Mouse (Mus musculus): ENCODE data around the gene Prelp. TPM values are rescaled to one million over a fixed set of nuclear protein-coding genes. Genes with fewer than 3 reads are reported as not detected.

Prelp gene
- total and polyA plus RNA-seq, 3 experiments = 29.0 to 52.1 (median 34.4) TPM

DNA sequence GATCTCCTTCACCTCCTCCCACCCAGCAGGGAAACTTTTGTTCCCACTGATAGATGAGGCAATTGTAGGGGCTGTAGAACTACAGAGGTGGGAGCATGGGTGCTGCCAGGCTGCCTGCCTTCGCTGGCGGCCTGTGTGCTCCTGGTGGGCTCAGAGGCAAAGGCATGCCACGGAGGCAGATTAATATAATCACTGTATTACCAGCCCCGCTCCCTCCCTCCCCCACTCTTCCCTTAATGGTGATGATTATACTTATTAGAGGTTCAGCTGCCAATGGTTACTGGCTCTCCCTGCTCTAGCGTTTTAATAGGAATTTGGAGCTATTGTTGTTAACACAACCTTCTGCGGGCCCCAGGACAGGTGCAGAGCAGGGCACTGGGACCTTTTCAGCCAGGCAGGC, 39.4 kb downstream of the Prelp start:
- TF ChIP-seq EP300 (IDR thresholded peaks at IDR 0.05; ENCODE audit: insufficient read depth, low read depth, low read length) (no peak), POLR2A (IDR thresholded peaks at IDR 0.05; ENCODE audit: insufficient read depth, low read depth, low read length) (no peak), CTCF (IDR thresholded peaks at IDR 0.05) (no peak)
- peaks cover 5% of the 10 kb centered on the region for H3K4me1 ChIP-seq (ENCODE audit: control insufficient read depth, insufficient read depth, low read length)
- H3K9ac ChIP-seq (ENCODE audit: low read depth, low read length) = no peak overlapping the region
- DNase-seq = no peak
- H3K79me2 ChIP-seq (replicated peaks; ENCODE audit: control insufficient read depth, insufficient read depth, low read length) = no peaks in the 10 kb centered on the region
- H3K36me3 ChIP-seq (ENCODE audit: control insufficient read depth, insufficient read depth, low read length) = no peaks in the 10 kb centered on the region
- H3K27me3 ChIP-seq (ENCODE audit: control insufficient read depth, insufficient read depth, low read length) = no peaks in the 10 kb centered on the region
- H3K4me3 ChIP-seq = no peak overlapping the region
- 84% methylated on average over 6 of the region's 6 CpGs for WGBS
- intact Hi-C loops (cut with DNase I) = no loop called here
- no peak overlapping the region for H3K27ac ChIP-seq

DNA sequence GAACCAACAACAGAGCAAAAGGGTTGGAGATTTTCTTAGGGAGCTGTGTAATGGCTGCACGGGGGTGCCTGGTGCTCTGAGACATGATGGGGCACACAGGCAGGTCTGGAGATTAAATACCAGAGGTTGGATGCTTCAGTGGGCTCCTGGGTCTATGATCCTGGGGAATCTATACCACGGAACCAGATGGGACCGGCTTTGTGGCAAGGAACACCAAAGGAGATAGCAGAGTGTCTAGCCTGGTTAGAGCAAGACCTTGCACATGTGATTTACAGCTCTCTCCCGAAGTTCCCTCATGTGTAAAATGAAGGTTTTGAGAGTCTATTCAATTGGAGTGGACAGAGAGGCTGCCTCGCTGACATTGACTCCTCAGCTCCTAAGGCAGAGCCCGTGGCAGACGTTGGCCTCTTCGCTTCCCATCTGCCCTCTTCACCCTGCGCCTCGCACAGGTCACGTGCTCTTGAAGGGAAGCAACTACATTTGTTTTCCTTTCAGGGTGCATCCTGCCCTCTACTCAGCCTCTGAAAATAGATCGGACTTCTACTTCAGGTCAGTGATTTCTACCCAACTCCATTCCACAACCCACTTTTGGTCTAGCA, 42.3 kb downstream of the Prelp start:
- WGBS = 58% methylated on average over 12 of the region's 12 CpGs
- H3K36me3 ChIP-seq (ENCODE audit: control insufficient read depth, insufficient read depth, low read length) = no peaks in the 10 kb centered on the region
- H3K4me1 ChIP-seq (ENCODE audit: control insufficient read depth, insufficient read depth, low read length) = peaks cover 5% of the 10 kb centered on the region
- no peak overlapping the region for H3K4me3 ChIP-seq
- intact Hi-C loops (cut with DNase I) = no loop called here
- H3K27me3 ChIP-seq (ENCODE audit: control insufficient read depth, insufficient read depth, low read length) = no peaks in the 10 kb centered on the region
- no peak for DNase-seq
- no peak overlapping the region for H3K27ac ChIP-seq
- H3K9ac ChIP-seq (ENCODE audit: low read depth, low read length) = no peak overlapping the region
- no peaks in the 10 kb centered on the region for H3K79me2 ChIP-seq (replicated peaks; ENCODE audit: control insufficient read depth, insufficient read depth, low read length)
- no peak for TF ChIP-seq EP300 (IDR thresholded peaks at IDR 0.05; ENCODE audit: insufficient read depth, low read depth, low read length)

DNA sequence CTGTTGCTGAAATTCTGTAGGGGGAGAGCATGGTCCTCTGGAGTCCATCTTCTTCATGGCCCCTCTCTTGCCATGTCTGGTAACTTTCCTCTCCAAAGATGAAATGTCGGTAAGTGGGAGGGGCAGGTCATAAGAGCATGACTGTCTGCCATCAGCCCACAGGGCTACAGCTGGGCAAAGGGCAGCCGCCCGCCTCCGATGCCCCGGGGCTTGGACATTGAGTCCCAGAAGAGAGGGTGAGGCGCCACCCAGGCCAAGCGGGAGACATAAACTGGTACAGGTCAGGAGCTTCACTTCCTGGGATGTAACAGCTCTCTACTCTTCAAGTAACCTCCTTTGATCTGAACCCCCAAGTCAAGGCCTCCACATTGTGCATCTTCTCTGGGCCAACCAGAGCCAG, 44.3 kb downstream of the Prelp start:
- DNase-seq = no peak
- WGBS = 94% methylated on average over 7 of the region's 7 CpGs
- Histone ChIP-seq H3K4me1 (ENCODE audit: control insufficient read depth, insufficient read depth, low read length) (peaks cover 5% of the 10 kb centered on the region), H3K27ac (no peak overlapping the region), H3K36me3 (ENCODE audit: control insufficient read depth, insufficient read depth, low read length) (no peaks in the 10 kb centered on the region), H3K9ac (ENCODE audit: low read depth, low read length) (no peak overlapping the region), H3K4me3 (no peak overlapping the region), H3K27me3 (ENCODE audit: control insufficient read depth, insufficient read depth, low read length) (no peaks in the 10 kb centered on the region), H3K79me2 (replicated peaks; ENCODE audit: control insufficient read depth, insufficient read depth, low read length) (no peaks in the 10 kb centered on the region)
- no peak for TF ChIP-seq CTCF (IDR thresholded peaks at IDR 0.05)
- TF ChIP-seq POLR2A (IDR thresholded peaks at IDR 0.05; ENCODE audit: insufficient read depth, low read depth, low read length) = no peak
- intact Hi-C loops (cut with DNase I) = no loop called here

DNA sequence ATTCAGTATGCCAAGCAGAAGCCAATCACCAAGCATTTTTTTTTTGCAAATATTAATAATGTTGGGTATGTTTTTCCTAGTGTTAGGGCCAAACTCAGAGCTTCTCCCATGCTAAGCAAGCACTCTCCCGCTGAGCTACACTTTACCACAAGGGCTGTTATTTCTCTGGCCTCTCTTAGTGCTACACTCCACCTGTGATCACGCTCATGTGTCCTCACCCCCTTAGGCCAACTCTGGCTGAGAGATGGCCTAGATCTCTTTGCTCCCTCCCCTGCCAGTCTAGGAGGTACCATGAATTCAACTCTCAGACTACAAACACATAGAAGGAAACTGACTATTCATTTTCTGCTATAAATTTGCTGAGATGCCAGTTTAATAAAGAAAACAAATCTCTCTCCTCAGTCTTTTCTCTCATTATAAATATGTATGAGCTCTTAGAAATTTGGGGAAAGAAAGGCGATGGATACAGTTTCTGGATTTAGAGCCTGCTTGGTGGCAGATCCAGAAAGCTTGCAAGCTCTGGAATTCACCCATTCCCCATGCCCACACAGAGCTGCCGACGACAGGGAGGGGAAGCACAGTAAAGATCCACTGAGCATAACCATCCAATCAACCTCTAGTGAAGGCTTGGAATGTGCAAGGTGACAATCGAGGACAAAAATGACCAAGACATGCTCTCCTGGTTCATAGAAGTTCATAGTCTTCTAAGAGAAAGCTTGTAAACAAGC, 48.0 kb downstream of the Prelp start:
- 85% methylated on average over 6 of the region's 6 CpGs for WGBS
- intact Hi-C loops (cut with DNase I) = no loop called here
- Histone ChIP-seq H3K79me2 (replicated peaks; ENCODE audit: control insufficient read depth, insufficient read depth, low read length) (no peaks in the 10 kb centered on the region), H3K9ac (ENCODE audit: low read depth, low read length) (no peak overlapping the region), H3K27me3 (ENCODE audit: control insufficient read depth, insufficient read depth, low read length) (no peaks in the 10 kb centered on the region), H3K4me1 (ENCODE audit: control insufficient read depth, insufficient read depth, low read length) (no peaks in the 10 kb centered on the region), H3K4me3 (no peak overlapping the region), H3K27ac (no peak overlapping the region), H3K36me3 (ENCODE audit: control insufficient read depth, insufficient read depth, low read length) (no peaks in the 10 kb centered on the region)
- TF ChIP-seq EP300 (IDR thresholded peaks at IDR 0.05; ENCODE audit: insufficient read depth, low read depth, low read length) = no peak
- no peak for TF ChIP-seq CTCF (IDR thresholded peaks at IDR 0.05)
- TF ChIP-seq POLR2A (IDR thresholded peaks at IDR 0.05; ENCODE audit: insufficient read depth, low read depth, low read length) = no peak
- no peak for DNase-seq

GRCm38 (mm10) chr1:133871241-133871640, 50.0 kb downstream of the Prelp start:
- Histone ChIP-seq H3K9ac (ENCODE audit: low read depth, low read length) (no peak overlapping the region), H3K36me3 (ENCODE audit: control insufficient read depth, insufficient read depth, low read length) (no peaks in the 10 kb centered on the region), H3K4me3 (no peak overlapping the region), H3K4me1 (ENCODE audit: control insufficient read depth, insufficient read depth, low read length) (no peaks in the 10 kb centered on the region), H3K27ac (no peak overlapping the region), H3K27me3 (ENCODE audit: control insufficient read depth, insufficient read depth, low read length) (no peaks in the 10 kb centered on the region), H3K79me2 (replicated peaks; ENCODE audit: control insufficient read depth, insufficient read depth, low read length) (no peaks in the 10 kb centered on the region)
- WGBS = 30% methylated on average over 10 of the region's 10 CpGs
- intact Hi-C loops (cut with DNase I) = no loop called here
- no peak for TF ChIP-seq EP300 (IDR thresholded peaks at IDR 0.05; ENCODE audit: insufficient read depth, low read depth, low read length)
- no peak for TF ChIP-seq CTCF (IDR thresholded peaks at IDR 0.05)
- TF ChIP-seq POLR2A (IDR thresholded peaks at IDR 0.05; ENCODE audit: insufficient read depth, low read depth, low read length) = no peak
- DNase-seq = no peak

- no peak overlapping the region for H3K4me3 ChIP-seq
- TF ChIP-seq CTCF (IDR thresholded peaks at IDR 0.05) = no peak
- TF ChIP-seq POLR2A (IDR thresholded peaks at IDR 0.05; ENCODE audit: insufficient read depth, low read depth, low read length) = no peak
- no peak for TF ChIP-seq EP300 (IDR thresholded peaks at IDR 0.05; ENCODE audit: insufficient read depth, low read depth, low read length)
- 75% methylated on average over 2 of the region's 2 CpGs for WGBS
- intact Hi-C loops (cut with DNase I) = no loop called here
- no peaks in the 10 kb centered on the region for H3K79me2 ChIP-seq (replicated peaks; ENCODE audit: control insufficient read depth, insufficient read depth, low read length)
- H3K36me3 ChIP-seq (ENCODE audit: control insufficient read depth, insufficient read depth, low read length) = no peaks in the 10 kb centered on the region
- DNase-seq = no peak
- no peak overlapping the region for H3K9ac ChIP-seq (ENCODE audit: low read depth, low read length)
- H3K27me3 ChIP-seq (ENCODE audit: control insufficient read depth, insufficient read depth, low read length) = no peaks in the 10 kb centered on the region
- H3K27ac ChIP-seq = no peak overlapping the region
- H3K4me1 ChIP-seq (ENCODE audit: control insufficient read depth, insufficient read depth, low read length) = no peaks in the 10 kb centered on the region
Observed at GRCm38 (mm10) chr1:133869221-133869620, 52.0 kb downstream of the Prelp start.
